Mouse (Mus musculus): ENCODE data around the gene Slc29a4. TPM values are rescaled to one million over a fixed set of nuclear protein-coding genes. Genes with fewer than 3 reads are reported as not detected.

Slc29a4 gene
- total RNA-seq, 2 experiments from 2014 or later, result 43.0 to 45.7 TPM

DNA sequence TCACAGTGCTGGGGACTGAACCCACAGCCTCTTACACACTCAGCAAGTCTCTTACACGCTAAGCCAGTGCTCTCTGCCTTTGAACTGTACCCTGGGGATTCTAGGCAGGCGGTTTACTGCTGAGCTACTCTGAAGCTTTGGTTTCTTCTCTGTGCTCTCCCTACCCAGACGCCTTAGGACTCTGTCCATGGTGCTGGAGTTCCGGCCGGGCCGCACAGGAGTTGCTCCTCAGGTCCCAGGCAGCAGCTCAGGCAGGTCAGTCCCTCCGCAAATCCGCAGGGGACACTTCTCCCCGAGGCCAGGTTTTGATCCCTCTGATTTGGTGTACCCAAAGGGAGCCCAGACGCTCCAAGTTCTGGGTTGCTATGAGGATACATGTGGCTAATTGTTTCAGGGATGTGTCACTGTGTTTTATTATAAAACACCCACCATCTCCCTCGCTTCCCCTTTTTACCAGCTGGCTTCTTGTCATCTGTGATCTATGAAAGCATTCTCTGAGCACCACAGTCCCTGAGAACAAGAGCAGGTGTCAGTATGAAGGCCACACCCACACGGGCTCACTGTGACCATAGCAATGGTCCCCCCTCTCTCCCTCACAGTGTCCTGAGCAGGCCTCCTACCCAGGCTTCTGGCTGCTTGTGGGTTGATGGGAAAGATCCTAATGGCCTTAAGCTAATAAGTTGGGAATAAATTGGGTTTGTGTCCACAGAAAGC lies 2.5 kb downstream of the Slc29a4 start:
- peak; percentile 58 to 77 for DNase-seq (ENCODE audit: low spot score in 2 of 2)

DNA sequence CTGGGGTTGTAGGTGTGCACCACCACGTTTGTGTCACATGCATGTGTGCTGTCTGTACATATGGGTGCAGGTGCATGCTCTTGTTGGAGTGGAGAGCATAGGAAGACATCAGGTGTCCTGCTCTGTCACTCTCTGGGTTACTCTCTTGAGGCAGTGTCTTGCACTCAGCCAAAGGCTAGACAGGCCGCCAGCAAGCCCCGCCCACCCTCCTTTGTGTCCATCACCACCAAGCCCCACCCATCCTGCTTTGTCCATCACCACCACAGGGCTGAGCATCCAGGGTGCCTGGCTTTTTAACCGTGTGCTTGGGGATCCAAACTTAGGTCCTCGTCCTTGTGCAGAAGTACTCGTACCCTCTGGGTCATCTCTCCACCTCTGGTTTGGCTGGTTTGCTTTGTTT lies 3.9 kb downstream of the Slc29a4 start:
- DNase-seq (ENCODE audit: low spot score in 2 of 2), result no peak

DNA sequence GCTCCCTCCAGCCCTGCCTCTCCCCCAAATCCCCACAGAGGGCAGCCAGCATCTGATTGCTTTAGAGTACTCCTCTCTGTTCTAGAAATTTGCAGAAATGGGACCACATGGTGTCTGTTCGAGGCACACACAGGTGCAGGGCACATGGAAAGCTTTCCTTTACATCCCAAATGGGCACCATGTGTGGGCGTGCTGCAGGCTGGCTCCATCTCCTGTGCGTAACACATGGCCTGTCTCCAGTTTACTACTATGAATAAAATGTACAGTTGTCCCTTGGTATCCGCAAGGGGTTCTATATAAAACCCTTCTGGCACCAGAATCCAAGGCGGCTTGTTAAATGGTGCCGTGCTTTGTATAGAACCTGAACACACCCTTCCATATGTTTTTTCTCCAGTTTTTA lies 4.6 kb downstream of the Slc29a4 start:
- peak in 1 of 2 experiments; percentile 59 for DNase-seq (ENCODE audit: low spot score in 2 of 2)

DNA sequence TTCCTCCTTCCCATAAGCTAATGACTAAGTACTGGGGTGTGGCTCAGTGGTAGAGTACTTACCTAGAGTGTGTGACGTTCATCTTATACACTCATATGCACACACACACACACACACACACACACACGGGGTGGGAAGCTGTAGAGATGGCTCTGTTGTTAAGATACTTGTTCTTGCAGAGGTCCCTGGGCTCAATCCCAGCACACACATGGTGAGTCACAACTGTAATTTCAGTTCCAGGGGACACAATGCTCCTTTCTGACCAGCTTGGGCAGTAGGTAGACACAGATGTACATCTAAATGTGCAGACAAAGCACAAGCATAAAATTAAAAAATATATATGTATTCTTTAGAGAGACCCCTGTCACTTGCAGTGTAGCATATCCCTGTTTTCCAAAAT lies 5.4 kb downstream of the Slc29a4 start:
- DNase-seq (ENCODE audit: low spot score in 2 of 2), result no peak

DNA sequence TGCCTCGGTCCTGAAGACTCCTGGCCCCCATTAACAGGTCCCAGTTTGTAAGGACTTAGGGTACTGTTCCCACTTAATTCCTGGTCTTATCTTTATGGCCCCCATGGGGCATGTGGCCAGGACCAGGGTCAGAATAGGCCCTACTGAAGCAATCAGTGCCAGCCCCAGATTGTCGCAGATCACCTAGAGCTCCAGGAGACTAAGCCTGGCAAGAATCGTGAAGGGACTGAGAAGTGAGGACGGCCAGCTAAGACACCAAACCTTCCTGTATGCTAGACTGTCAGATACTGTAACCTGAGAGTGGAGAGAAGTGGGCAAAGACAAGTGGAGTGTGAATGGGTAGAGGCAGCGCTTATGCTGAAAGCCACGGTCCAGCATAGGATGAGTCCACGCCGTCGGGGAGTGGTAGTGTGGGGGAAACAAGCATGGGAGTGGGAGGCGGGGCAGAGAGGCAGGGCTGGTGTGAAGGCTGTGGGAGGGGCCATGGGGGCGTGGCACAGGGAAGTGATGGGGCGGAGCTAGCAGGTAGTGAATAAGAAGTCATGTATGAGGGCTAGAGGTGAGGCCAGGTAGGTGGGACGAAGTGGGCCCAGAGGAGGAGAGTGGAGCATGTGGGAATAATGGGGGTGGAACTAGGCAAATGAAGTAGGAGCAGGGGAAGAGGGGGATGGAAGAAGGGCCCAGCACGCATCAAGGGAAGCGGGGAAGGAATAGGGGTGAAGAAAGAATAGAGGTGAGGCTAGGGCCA lies 8.7 kb downstream of the Slc29a4 start:
- no peak for DNase-seq (ENCODE audit: low spot score in 2 of 2)

DNA sequence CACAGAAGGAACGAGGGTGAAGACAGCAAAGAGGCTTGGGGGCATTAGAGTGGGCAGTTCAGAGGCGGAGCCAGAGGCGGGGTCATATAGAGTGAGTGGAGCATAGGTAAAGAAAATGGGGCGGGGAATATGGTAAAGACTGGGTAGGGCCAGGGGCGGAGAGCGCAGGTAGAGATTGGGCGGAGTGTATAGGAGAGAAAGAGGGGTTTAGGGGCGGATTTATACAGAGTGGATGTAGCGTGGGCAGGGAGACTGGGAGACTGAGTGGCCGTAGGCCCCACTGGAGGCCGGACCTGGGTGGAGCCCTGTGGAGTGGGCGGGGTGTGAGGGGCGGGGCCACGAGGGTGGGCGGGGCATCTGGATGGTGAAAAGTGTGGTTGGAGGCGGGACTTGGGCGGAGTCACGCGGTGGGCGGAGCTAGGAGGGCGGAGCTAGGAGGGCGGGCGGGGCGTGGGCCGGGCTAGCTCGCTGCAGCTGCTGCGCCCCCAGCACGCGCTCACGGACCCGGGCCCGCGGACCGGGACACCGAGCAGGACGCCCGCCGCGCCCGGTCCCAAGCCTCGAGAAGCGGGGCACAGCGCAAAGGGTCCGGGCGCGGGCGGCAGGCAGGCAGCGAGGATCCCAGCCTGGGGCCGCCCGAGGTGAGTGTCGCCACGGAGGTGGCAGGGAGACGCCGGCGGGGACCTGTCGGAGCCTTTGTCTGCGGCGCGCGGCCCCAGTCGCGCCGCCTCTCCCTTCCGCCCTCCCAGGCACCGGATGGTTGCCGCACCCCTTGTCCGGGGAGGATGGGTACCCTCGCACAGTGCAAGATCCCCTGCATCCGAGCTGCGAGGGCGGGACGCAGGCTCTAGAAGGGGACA lies 9.6 kb downstream of the Slc29a4 start:
- DNase-seq (ENCODE audit: low spot score in 2 of 2), result peak in 1 of 2 experiments; percentile 39

DNA sequence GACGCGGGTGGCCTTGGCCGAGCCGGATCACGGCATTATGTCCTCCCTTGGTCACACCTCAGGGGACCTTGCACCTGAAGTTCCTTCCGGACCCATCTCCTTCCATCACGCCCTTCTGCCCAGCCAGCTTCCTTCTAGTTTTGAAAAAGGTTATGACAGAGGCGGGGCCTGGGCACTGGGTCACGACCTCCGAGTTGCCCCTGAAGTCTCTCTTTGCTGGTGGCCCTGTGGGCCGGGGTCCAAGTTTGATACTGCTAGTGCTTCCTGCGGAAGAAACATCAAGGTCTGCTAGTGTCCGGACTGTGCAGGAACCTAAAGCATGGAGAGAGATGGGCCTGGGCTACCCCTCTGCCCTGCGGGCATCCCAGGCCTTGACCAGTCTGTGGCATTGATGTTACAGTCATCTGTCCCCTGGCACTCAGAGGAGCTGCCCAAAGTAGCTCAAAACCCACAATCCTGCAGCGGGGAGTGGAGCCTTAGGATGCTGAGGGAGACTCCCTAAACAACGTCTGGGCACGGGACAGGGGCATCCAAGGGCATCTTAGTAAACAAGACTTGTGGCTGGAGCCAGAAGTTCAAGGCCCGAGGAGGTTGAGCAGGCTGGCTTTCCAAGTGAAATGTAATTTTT lies 10.3 kb downstream of the Slc29a4 start:
- no peak for DNase-seq (ENCODE audit: low spot score in 2 of 2)

DNA sequence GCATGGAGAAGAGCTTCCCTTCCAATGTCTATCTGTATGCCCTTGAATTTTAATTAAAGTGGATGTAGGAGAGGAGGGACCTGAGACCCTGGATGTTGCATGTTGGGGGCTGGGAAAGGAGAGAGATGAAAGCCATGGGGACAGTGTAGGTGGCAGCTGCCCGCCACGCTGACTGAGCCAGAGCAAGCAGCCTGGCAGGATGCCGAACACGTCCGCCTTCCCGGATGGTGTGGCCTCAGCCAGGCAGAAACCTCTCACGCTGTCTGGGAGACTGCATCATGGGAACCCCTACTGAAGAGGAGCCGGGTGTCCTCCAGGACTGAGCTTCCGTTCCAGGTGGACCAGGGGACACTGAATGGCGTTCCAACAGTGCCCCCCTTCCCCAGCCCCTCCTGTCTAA lies 11.3 kb downstream of the Slc29a4 start:
- peak in 1 of 2 experiments; percentile 44 for DNase-seq (ENCODE audit: low spot score in 2 of 2)

DNA sequence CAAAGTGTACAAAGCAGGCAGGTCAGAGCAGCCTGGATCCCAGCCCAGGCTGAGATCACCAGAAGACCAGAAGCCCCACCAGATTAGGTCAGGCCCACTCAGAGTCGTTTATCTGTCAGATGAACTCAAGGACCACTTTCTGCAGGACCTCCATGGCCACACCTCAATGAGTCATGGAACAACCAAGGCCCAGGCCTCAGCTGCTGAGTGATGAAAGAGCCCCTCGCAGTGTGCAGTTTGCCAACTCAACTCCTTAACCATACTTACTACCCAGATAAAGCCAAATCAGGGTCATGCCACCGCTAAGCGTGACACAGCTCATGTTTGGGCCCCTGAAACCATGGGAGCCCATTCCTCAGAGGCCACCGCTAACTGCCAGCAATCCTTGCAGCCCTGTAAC lies 15.4 kb downstream of the Slc29a4 start:
- no peak for DNase-seq (ENCODE audit: low spot score in 2 of 2)

DNA sequence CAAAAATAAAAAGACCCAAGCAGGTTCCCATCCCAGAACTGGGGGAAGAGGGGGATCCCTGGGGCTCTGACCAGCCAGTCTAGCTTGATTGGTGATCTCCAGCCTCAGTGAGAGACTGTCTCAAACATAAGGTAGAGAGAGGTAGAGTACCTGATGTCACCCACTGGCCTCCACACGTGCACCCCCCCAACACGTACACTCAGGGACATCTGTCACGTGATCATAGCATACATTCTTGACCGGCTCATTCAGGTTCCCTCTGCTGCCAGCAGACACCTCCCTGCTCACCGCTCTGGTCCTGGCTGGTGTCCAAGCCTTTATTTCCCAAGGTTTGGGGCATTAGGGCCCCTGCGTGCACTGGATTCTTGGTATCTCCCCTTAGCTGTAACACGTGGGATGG lies 17.1 kb downstream of the Slc29a4 start:
- no peak for DNase-seq (ENCODE audit: low spot score in 2 of 2)

DNA sequence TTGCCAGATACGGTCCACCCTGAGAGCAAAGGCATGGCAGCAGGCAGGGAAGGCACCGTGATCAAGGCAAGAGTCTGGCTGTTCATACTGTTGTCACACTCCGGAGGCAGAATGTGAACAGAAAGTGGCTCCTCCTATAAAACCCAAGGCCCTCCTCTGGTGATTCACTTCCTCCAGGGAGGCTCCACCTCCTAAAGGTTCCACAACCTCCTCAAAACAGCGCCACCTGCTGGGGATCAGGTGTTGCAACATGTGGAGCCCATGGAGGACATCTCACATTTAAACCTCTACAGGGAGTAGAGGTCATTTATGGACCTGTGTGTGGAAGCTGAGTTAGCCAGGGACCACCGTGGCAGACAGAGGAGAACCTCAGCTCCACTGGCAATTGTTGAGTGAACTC lies 20.1 kb downstream of the Slc29a4 start:
- no peak for DNase-seq (ENCODE audit: low spot score in 2 of 2)

DNA sequence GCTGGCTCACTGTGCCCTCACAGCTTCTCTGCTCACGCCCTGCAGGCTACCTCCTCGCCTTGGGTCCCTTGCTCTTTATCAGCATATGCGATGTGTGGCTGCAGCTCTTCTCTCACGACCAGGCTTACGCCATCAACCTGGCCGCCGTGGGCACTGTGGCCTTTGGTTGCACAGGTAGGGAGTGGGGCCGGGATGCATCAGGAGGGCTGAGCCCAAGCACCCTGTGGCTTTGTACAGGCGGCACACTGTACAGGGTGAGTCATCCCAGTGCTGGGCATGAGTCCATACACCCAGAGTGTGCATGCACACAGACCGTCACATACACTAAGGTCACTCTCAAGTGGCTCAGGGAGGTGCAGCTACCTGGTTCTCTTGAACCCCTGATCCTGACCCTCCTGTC lies 21.7 kb downstream of the Slc29a4 start:
- DNase-seq (ENCODE audit: low spot score in 2 of 2), result no peak

DNA sequence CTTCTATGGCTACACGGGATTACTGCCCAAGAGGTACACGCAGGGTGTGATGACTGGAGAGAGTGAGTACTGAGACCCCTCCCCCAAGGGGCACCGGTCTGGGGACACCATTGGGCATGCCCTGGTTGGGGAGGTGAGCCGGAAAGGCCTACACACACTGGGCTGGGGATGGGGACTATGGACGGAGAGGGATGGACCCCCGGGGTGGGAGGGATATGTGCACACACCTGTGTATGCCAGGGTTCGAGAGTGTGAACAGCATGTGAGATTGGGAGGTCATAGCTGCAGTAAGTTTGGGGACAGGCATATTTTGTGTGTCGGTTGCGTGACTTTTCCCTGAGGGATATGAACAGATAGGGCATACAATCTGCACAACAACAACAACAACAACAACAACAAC lies 22.7 kb downstream of the Slc29a4 start:
- DNase-seq (ENCODE audit: low spot score in 2 of 2), result no peak

DNA sequence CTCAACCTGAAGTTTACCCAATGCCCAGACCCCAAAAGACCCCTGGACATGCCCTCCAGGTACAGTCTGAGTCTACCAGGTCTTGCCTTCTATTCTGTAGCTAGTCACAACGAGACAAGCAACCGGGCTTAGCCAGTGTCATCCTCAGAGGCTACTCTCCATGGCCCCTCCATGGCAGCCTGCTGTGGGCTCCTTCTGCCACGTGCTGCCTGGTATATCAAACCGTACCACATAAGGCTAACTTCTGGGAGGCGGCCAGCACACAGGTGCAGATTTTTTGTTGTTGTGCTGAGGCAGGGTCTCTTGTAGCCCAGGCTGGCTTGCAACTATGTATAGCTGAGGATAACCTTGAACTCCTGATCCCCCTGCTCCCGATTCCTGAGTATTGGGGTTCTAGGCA lies 23.7 kb downstream of the Slc29a4 start:
- no peak for DNase-seq (ENCODE audit: low spot score in 2 of 2)

DNA sequence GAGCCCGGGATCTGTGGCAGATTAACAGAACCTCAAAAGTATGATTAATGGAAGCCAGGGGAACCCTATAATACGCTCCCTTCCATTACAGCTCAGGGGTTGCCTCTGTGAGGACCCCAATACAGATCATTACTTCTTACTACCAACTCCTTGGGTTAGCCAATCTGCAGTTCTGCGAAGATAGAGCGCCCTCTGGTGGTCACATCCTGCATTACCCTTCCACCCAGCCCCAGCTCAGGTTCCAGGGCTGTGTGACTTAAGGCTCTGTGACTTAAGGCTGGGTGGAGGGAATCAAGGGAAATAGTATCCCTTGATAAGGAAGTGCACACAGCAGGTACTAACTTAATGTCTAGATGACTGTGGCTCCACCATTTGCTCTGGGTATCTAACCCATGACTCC lies 25.7 kb downstream of the Slc29a4 start:
- peak; percentile 59 to 88 for DNase-seq (ENCODE audit: low spot score in 2 of 2)

DNA sequence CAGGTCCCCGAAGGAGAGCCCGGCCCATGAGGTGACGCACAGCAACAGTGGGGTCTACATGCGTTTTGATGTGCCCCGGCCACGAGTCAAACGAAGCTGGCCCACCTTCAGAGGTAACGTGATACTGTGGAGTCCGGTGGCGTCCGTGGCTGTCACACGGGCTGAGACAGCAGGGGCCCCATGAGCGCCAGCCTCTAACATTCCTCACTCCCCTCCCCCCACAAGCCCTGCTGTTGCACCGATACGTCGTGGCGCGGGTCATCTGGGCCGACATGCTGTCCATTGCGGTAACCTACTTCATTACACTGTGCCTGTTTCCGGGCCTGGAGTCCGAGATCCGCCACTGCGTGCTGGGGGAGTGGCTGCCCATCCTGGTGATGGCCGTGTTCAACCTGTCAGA lies 26.2 kb downstream of the Slc29a4 start:
- no peak for DNase-seq (ENCODE audit: low spot score in 2 of 2)

DNA sequence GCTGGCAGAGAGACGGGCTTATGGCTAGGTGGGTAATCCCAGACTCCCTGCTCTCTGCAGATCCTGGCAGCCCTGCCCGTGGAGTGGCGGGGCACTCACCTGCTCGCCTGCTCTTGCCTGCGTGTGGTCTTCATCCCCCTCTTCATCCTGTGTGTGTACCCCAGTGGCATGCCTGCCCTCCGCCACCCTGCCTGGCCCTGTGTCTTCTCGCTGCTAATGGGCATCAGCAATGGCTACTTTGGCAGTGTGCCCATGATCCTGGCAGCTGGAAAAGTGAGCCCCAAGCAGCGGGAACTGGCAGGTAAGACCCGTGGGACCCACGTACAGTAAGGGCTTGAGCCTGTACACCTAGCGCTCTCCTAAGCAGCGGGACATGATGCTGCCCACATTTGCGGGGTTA lies 27.6 kb downstream of the Slc29a4 start:
- DNase-seq (ENCODE audit: low spot score in 2 of 2), result no peak

DNA sequence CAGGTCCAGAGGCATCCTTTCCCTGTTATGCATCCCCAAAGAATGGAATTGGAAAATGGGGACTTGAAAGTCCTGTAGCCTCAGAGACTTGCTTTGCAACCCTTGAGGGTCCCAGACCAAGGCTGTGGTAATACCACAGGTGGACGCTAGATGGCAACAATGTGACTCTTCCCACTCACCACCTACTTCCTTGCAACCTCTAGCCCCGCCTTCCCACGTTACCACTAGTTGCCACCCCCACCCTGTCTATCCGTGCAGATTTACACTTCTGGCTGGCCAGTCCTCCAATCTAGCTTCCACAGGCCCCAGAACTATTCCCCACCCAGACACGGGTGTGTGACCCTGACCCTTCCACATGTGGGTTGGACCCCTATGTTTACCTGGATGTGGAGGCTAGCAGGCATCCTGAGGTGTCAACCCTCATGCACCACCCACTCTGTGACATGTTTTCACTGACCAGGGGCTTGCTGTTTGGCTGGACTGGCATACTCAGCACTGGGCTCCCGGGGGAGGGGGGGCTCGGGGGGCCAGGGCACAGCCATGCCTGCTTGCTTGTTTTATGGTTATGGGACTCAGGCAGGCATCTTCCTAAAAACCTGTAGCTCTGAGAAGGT lies 31.3 kb downstream of the Slc29a4 start:
- peak in 1 of 2 experiments; percentile 74 for DNase-seq (ENCODE audit: low spot score in 2 of 2)

DNA sequence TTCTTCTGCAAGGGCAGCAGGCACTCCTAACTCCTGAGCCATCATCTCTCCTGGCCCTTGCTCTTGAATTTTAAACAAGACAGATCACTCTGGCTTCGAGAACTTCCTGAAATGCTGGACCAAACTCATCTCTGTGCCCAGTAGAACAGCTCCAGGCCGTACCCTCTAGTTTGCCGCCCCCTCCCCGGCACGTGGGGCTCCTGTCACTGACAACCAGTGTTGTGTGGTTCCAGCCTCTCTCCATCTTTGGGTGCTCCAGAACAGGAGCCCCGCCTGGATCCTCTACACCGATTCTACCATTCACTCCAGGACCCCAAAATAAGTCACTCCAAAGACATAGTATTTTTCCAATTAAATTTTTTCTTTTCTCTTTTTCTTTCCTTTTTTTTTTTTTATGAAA lies 32.0 kb downstream of the Slc29a4 start:
- no peak for DNase-seq (ENCODE audit: low spot score in 2 of 2)

DNA sequence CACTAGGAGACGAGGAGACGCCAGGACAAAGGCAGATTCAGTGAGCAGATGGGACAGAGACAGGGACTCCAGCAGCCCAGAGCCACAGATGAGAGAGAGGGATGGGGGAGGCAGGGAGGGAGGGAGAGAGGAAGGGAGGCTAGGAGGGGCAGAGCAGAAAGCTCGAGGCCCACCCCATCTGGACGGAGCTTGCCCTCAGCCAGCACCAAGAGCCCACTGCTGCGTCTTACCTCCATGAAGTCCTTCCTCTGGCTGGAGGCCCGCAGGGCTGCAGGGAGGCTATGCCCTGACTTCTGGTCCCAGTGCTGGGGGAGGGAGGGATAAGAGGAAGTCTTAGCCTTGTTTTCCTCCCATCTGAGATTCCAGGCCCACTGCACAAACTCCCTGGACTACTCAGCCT lies 34.4 kb downstream of the Slc29a4 start:
- DNase-seq (ENCODE audit: low spot score in 2 of 2), result no peak

DNA sequence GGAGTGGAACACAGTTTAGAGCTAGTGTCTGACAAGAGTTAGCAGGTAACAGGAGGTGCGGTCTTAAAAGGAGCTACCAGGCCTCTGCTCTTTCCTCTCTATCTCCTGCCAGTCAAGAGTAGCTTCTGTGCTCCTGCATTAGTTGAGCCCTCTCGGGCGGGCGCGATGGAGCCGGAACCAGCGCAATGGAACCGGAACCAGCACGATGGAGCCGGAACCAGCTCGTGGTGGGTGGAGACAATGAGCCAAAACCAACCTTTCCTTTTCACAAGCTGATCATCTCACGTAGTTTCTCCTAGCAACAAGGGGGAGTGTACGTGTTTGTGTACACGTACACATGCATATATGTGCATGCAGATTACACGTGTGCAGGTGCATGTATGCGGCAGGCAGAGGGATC lies 36.0 kb downstream of the Slc29a4 start:
- DNase-seq (ENCODE audit: low spot score in 2 of 2), result no peak
